16 mouse cellular contexts compared by ENCODE assay signal in genomic region chr2:38405356-38405755, GRCm38 (mm10).
"Had no signal": no experiment of that assay in that cellular context is flagged by ENCODE, and none has a peak within 500 bp of the region (broad histone marks: within the 10 kb centered on the region; RNA-seq: fewer than 3 reads in every experiment).

No protein-coding gene starts in this region.

- H3K9ac ChIP-seq: neural tube, embryonic 13.5 days; neural tube, embryonic 15.5 days; stomach, embryonic 15.5 days had no signal

- H3K4me2 ChIP-seq: neural tube, embryonic 13.5 days; neural tube, embryonic 15.5 days; stomach, embryonic 15.5 days had no signal

- DNase-seq: retina, postnatal 1 day; right cerebral cortex, adult 18-20 months; right cerebral cortex, postnatal 14 days; right cerebral cortex, postnatal 25 days; right cerebral cortex, postnatal 4 days; spleen, adult 18-20 months; thymus, adult 18-20 months; thymus, adult 2 months; thymus, postnatal 14 days; thymus, postnatal 25 days; thymus, postnatal 36 days; thymus, postnatal 4 days had no signal

- H3K27me3 ChIP-seq: neural tube, embryonic 15.5 days; stomach, embryonic 15.5 days had no signal

- H3K27ac ChIP-seq: neural tube, embryonic 13.5 days; neural tube, embryonic 15.5 days; stomach, embryonic 15.5 days; stomach, postnatal 0 days had no signal

- H3K4me1 ChIP-seq: stomach, embryonic 15.5 days had no signal

- H3K36me3 ChIP-seq: neural tube, embryonic 13.5 days; neural tube, embryonic 15.5 days; stomach, embryonic 15.5 days had no signal

- H3K4me3 ChIP-seq: neural tube, embryonic 13.5 days; neural tube, embryonic 15.5 days; stomach, embryonic 15.5 days had no signal

- H3K9me3 ChIP-seq: neural tube, embryonic 13.5 days; neural tube, embryonic 15.5 days; stomach, embryonic 15.5 days had no signal
